ENCODE assay signal across 8 mouse cellular contexts in genomic region chr10:82629586-82630255, GRCm38 (mm10). TPM values are rescaled to one million over a fixed set of nuclear protein-coding genes. Genes with fewer than 3 reads are reported as not detected.
DNase-seq lines count a peak whose midpoint lies in the region; ATAC-seq lines count a peak whose summit lies in the region.
"Not testable (repeated sequence)": the region's sequence is repeated elsewhere in the genome, so short reads cannot be mapped to it uniquely, and the experiment has no call there.

TSS of gene Tdg (plus strand) at chr10:82629828.

- H3K27me3 ChIP-seq in intestine, embryonic 14.5 days (replicated peaks; ENCODE audit: control insufficient read depth, insufficient read depth, low read length), result not testable (repeated sequence)

- peak; percentile 97 for ATAC-seq in intestine, embryonic 14.5 days (replicated peaks; ENCODE audit: low FRiP score, low TSS enrichment, low read depth)

- intact Hi-C loops in left cerebral cortex, postnatal 14 days (cut with DNase I), result loop anchor here (5.0 to 10.0 kb wide), 2 partner anchors 68 to 125 kb away; partner anchors contain the start of gene Hcfc2

- H3K4me2 ChIP-seq in intestine, embryonic 14.5 days (ENCODE audit: low read length), result peak within 1 kb of the TSS; percentile 94

- peak within 1 kb of the TSS; percentile 91 for H3K27ac ChIP-seq in intestine, embryonic 14.5 days (ENCODE audit: low read depth)

- H3K4me1 ChIP-seq in intestine, embryonic 14.5 days (replicated peaks; ENCODE audit: control insufficient read depth, insufficient read depth, low read length), result peaks cover 11% of the 10 kb centered on the region

- peak within 1 kb of the TSS; percentile 90 for H3K9ac ChIP-seq in intestine, embryonic 14.5 days (ENCODE audit: low read length)

- peak; percentile 80 to 84 for DNase-seq in adrenal gland, adult 18-20 months (ENCODE audit: low spot score in 2 of 2)
- peak; percentile 97 for DNase-seq in embryo, embryonic 11 days
- DNase-seq in gastrocnemius, postnatal 25 days, result peak; percentile 96
- peak; percentile 92 for DNase-seq in intestine, embryonic 14.5 days (ENCODE audit: low spot score)
- DNase-seq in left cerebral cortex, postnatal 14 days (ENCODE audit: low spot score in 2 of 2), result peak; percentile 90
- peak; percentile 95 for DNase-seq in mesoderm, embryonic 11.5 days (ENCODE audit: low read depth, low spot score)
- peak; percentile 85 to 89 for DNase-seq in right cerebral cortex, postnatal 36 days (ENCODE audit: low spot score in 2 of 2)
- DNase-seq in yolk sac, embryonic 10.5 days (ENCODE audit: low spot score), result peak; percentile 91

- WGBS in intestine, embryonic 14.5 days, result 1% methylated on average over 59 of the region's 78 CpGs

- not testable (repeated sequence) for H3K9me3 ChIP-seq in intestine, embryonic 14.5 days (ENCODE audit: control insufficient read depth, low read length)

- peaks cover 12% of the 10 kb centered on the region; the same call in 1 of the 2 replicates for H3K36me3 ChIP-seq in intestine, embryonic 14.5 days (ENCODE audit: control insufficient read depth, insufficient read depth, low read length)

- H3K4me3 ChIP-seq in intestine, embryonic 14.5 days (ENCODE audit: low read depth, low read length), result peak within 1 kb of the TSS; percentile 95

RNA-seq across cellular contexts. Expression of gene Tdg, which starts in this region (rescaled TPM):
- 10 to 100 TPM; 19.8 to 25.3 TPM for total RNA-seq in adrenal gland, adult 18-20 months (2021)
- total RNA-seq in gastrocnemius, postnatal 25 days (2021), result 10 to 100 TPM; 16.5 to 16.7 TPM
- polyA plus RNA-seq in intestine, embryonic 14.5 days (2014; fragmentation: Nextera tagmentation; extraction: Ambion mirVana), result 152 and 162 TPM in 2 replicates
- total RNA-seq in left cerebral cortex, postnatal 14 days (2021), result 10 to 100 TPM; 72.6 to 75.1 TPM

Comparison
In these comparisons a context has a peak if more than half of its experiments do, and no peak if none do; other contexts are left out.
1. Peak in every context shown above with its lines: DNase-seq, ATAC-seq, H3K4me3 ChIP-seq and H3K27ac ChIP-seq.